Mouse (Mus musculus) adrenal gland, adult (tissue): ENCODE measurements around the gene Ccnb2.
A peak's percentile ranks its signal among the peaks of the same experiment; 100 is the strongest.
"Not testable (repeated sequence)": the region's sequence is repeated elsewhere in the genome, so short reads cannot be mapped to it uniquely, and the experiment has no call there.

Experiments
- DNase-seq, 2 experiments: peaks; one replicate each; pipeline ENCODE4 v3.0.0; 2022 to 2023; ENCODE audit warnings: low spot score in 1 of 2; ENCODE audit not compliant: inconsistent age in 2 of 2

Ccnb2 gene

GRCm38 (mm10) chr9:70421257-70422056 lies at the start of gene Ccnb2:
Gene Ccnb2, minus strand, starts transcription at chr9:70421547.
- DNase-seq = peak; percentile 88 to 95

- DNase-seq = not testable (repeated sequence)
Measured at GRCm38 (mm10) chr9:70463091-70463490, 41.7 kb upstream of the Ccnb2 start.

- no peak for DNase-seq
Measured at GRCm38 (mm10) chr9:70452371-70452770, 31.0 kb upstream of the Ccnb2 start.

- DNase-seq = no peak
Measured at GRCm38 (mm10) chr9:70449072-70449471, 27.7 kb upstream of the Ccnb2 start.

GRCm38 (mm10) chr9:70439959-70440358 lies 18.6 kb upstream of the Ccnb2 start:
- DNase-seq = no peak

- peak in 1 of 2 experiments; percentile 61 for DNase-seq
Measured at GRCm38 (mm10) chr9:70422661-70423060, 1.3 kb upstream of the Ccnb2 start.

- no peak for DNase-seq
Measured at GRCm38 (mm10) chr9:70416412-70416811, 4.9 kb downstream of the Ccnb2 start.

- DNase-seq = no peak
Measured at GRCm38 (mm10) chr9:70413038-70413437, 8.3 kb downstream of the Ccnb2 start.

GRCm38 (mm10) chr9:70410668-70411067 lies 10.7 kb downstream of the Ccnb2 start:
- no peak for DNase-seq

- DNase-seq = no peak
Measured at GRCm38 (mm10) chr9:70409743-70410142, 11.6 kb downstream of the Ccnb2 start.

- peak in 1 of 2 experiments; percentile 63 for DNase-seq
Measured at GRCm38 (mm10) chr9:70408791-70409190, 12.6 kb downstream of the Ccnb2 start.

GRCm38 (mm10) chr9:70406596-70406995 lies 14.8 kb downstream of the Ccnb2 start:
- DNase-seq = peak; percentile 42 to 62

GRCm38 (mm10) chr9:70401937-70402539 lies 19.3 kb downstream of the Ccnb2 start:
- no peak for DNase-seq

GRCm38 (mm10) chr9:70396083-70396482 lies 25.3 kb downstream of the Ccnb2 start:
- DNase-seq = peak in 1 of 2 experiments; percentile 52

GRCm38 (mm10) chr9:70395617-70396016 lies 25.7 kb downstream of the Ccnb2 start:
- no peak for DNase-seq

GRCm38 (mm10) chr9:70392563-70392907 lies 28.8 kb downstream of the Ccnb2 start:
- peak; percentile 37 to 83 for DNase-seq

- DNase-seq = no peak
Measured at GRCm38 (mm10) chr9:70391660-70392562, 29.4 kb downstream of the Ccnb2 start.

GRCm38 (mm10) chr9:70391042-70391441 lies 30.3 kb downstream of the Ccnb2 start:
- DNase-seq = no peak

GRCm38 (mm10) chr9:70389548-70389947 lies 31.8 kb downstream of the Ccnb2 start:
- no peak for DNase-seq

- no peak for DNase-seq
Measured at GRCm38 (mm10) chr9:70387410-70388119, 33.8 kb downstream of the Ccnb2 start.
